16 mouse cellular contexts compared by ENCODE assay signal in the genomic region with DNA sequence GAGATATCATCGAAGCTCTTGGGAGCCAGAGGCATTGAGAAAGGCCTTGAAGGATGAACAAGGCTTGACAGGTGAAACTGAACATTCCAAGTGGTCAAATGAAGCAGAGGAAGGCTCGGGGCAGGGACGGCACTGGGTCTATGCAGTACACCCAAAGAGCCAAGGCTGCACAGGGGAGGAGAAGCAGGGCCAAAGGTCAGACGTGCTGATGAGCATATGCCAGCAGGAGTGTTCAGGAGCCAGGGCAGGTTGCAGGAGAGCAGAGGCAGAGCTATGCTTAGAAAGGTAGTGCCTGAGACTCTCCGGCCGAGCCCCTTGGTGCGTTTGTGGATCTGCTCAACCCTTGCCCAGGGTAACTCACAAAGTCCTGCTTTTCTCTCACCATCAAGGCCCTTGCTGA.
"Had no signal": no experiment of that assay in that cellular context is flagged by ENCODE, and none has a peak within 500 bp of the region (broad histone marks: within the 10 kb centered on the region; RNA-seq: fewer than 3 reads in every experiment).

No protein-coding gene starts in this region.

- H3K9me3 ChIP-seq: neural tube, embryonic 13.5 days; neural tube, embryonic 15.5 days; stomach, embryonic 15.5 days had no signal

- H3K4me1 ChIP-seq: stomach, embryonic 15.5 days had no signal

- H3K9ac ChIP-seq: neural tube, embryonic 13.5 days; neural tube, embryonic 15.5 days; stomach, embryonic 15.5 days had no signal

- DNase-seq: retina, postnatal 1 day; right cerebral cortex, adult 18-20 months; right cerebral cortex, postnatal 14 days; right cerebral cortex, postnatal 25 days; right cerebral cortex, postnatal 4 days; spleen, adult 18-20 months; thymus, adult 18-20 months; thymus, adult 2 months; thymus, postnatal 14 days; thymus, postnatal 25 days; thymus, postnatal 36 days; thymus, postnatal 4 days had no signal

- H3K36me3 ChIP-seq: neural tube, embryonic 13.5 days; neural tube, embryonic 15.5 days; stomach, embryonic 15.5 days had no signal

- H3K27me3 ChIP-seq: neural tube, embryonic 13.5 days; neural tube, embryonic 15.5 days; stomach, embryonic 15.5 days had no signal

- H3K27ac ChIP-seq: neural tube, embryonic 13.5 days; neural tube, embryonic 15.5 days; stomach, embryonic 15.5 days; stomach, postnatal 0 days had no signal

- H3K4me2 ChIP-seq: neural tube, embryonic 13.5 days; neural tube, embryonic 15.5 days; stomach, embryonic 15.5 days had no signal

- H3K4me3 ChIP-seq: neural tube, embryonic 13.5 days; neural tube, embryonic 15.5 days; stomach, embryonic 15.5 days had no signal
